Mouse (Mus musculus): ENCODE results near the gene Pdhx. TPM values are rescaled to one million over a fixed set of nuclear protein-coding genes. Genes with fewer than 3 reads are reported as not detected.

Gene Pdhx
- polyA plus RNA-seq, 1 experiment from 2014 or later, result 42.4 TPM

DNA sequence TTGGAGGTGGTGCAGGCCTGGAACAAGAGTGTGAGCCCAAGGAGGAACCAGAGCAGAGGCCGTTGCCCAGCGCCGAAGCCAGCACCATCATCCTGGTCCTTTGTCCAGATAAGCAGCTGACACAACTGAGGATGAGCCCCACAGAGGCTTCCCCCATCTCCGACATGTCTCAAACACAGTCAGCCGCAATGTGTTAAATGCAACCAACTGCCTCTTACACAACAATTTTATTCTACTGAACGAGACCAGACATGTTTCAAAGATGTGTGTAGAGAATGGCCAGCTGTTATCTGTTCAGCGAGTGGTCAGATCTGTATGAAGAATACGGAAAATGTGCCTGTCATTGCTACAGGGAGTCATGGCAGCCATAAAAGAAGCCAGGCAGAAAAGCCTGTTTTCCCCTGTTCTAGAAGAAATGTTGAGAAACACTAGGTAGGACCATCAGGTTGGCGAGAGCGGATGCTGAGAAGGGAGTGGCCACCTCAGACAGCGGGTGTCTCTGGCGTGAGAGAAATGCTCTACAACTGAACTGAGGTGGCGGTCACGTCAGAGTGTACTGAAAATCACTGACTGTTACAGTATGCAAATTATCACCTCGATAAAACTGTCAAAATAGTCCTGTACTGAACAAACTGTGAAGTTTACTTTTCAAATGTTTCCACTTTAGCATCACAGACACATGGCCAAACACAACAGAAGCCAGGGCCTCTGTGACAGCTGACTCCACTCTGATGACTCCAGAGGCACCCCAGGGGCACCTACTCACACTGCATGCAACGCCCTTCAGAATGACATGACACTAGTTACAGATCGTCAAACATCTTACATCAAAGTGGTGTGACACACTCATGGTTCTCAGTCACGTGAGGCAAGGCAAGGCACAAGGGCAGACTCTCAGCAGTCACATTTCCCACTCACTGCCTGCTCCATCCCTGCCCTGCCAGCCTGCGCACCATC, 21.1 kb downstream of the Pdhx start:
- no peak overlapping the region for H3K9ac ChIP-seq
- H3K4me3 ChIP-seq, result no peak overlapping the region
- 86% methylated on average over 19 of the region's 19 CpGs for WGBS
- 0 out of 2 replicates have a peak, but pooled peaks cover 5% of the 10 kb centered on the region for H3K4me1 ChIP-seq
- H3K36me3 ChIP-seq, result no peaks in the 10 kb centered on the region
- no peaks in the 10 kb centered on the region for H3K9me3 ChIP-seq (replicated peaks)
- no peak overlapping the region for H3K4me2 ChIP-seq (replicated peaks)
- H3K27ac ChIP-seq, result no peak overlapping the region
- no peaks in the 10 kb centered on the region for H3K27me3 ChIP-seq
- ATAC-seq (ENCODE audit: low FRiP score), result no peak

DNA sequence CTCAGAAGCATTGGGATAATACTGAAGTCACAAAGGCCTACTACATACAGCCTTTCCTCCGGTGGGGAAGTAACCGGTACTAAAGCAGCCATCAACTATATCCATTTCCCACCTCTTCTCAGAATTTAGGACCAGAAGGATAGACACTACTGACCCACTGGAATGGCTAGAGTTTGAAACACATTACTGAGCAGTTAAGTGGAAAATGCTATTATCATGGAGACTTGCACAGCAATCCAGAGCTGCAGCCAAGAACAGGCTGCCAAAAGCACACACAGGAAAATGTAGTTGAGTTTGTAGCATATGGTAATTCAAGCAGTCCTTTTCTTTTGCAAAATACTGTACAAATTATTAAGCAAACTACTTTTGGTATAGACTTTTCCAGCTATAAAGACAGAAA, 28.0 kb downstream of the Pdhx start:
- no peak overlapping the region for H3K9ac ChIP-seq
- 86% methylated on average over 2 of the region's 2 CpGs for WGBS

DNA sequence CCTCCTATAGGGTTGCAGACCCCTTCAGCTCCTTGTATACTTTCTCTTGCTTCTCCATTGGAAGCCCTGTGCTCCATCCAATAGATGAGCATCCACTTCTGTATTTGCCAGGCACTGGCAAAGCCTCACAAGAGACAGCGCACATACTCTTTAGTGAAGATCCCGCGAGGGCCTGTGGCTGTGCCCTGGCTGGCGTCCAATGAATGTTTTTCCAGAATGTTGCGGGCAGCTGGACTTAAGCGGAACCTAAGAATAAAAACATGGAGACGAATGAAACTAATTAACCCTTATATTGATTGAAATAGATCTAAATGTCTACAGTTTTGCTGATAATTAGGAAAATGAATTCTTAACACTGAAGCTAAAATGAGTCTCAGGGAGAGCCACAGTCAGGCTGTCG, 32.4 kb downstream of the Pdhx start:
- Histone ChIP-seq H3K27ac (no peak overlapping the region), H3K4me3 (no peak overlapping the region), H3K9me3 (replicated peaks) (no peaks in the 10 kb centered on the region), H3K36me3 (peaks cover 4% of the 10 kb centered on the region; the same call in 1 of the 2 replicates), H3K9ac (no peak overlapping the region), H3K4me1 (no peaks in the 10 kb centered on the region), H3K4me2 (replicated peaks) (no peak overlapping the region), H3K27me3 (no peaks in the 10 kb centered on the region)
- no peak for ATAC-seq (ENCODE audit: low FRiP score)
- WGBS, result 84% methylated on average over 8 of the region's 8 CpGs

More for the DNA sequence above, 28.0 kb downstream of the Pdhx start:
- H3K36me3 ChIP-seq, result peaks cover 2% of the 10 kb centered on the region; the same call in 1 of the 2 replicates
- no peaks in the 10 kb centered on the region for H3K27me3 ChIP-seq
- no peak for ATAC-seq (ENCODE audit: low FRiP score)
- H3K9me3 ChIP-seq (replicated peaks), result no peaks in the 10 kb centered on the region
- H3K4me1 ChIP-seq, result 0 out of 2 replicates have a peak, but pooled peaks cover 3% of the 10 kb centered on the region
- H3K4me3 ChIP-seq, result no peak overlapping the region
- H3K4me2 ChIP-seq (replicated peaks), result no peak overlapping the region
- H3K27ac ChIP-seq, result no peak overlapping the region

DNA sequence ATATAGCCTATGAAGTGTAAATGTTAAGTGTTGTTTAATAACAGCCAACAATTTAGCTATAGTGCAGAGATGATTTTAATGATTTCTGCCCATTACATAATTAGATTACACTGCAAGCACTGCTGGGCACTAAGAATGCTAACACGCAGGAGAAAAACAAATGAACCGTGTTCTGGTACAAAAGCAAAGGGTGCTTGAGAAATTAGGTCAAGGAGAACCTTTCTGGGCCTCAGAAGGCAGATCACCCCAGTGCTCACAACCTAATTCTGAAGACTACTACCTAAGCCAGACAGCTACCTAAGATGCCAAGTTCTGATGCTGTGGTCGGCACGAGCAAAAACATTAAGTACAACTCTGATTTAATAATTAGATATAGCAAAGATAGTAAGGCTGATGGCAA, 35.5 kb downstream of the Pdhx start:
- no peak overlapping the region for H3K27ac ChIP-seq
- H3K4me3 ChIP-seq, result no peak overlapping the region
- H3K27me3 ChIP-seq, result no peaks in the 10 kb centered on the region
- 91% methylated on average over 4 of the region's 4 CpGs for WGBS
- no peaks in the 10 kb centered on the region for H3K4me1 ChIP-seq
- ATAC-seq (ENCODE audit: low FRiP score), result no peak
- H3K9me3 ChIP-seq (replicated peaks), result no peaks in the 10 kb centered on the region
- peaks cover 7% of the 10 kb centered on the region; the same call in 1 of the 2 replicates for H3K36me3 ChIP-seq
- no peak overlapping the region for H3K4me2 ChIP-seq (replicated peaks)
- H3K9ac ChIP-seq, result no peak overlapping the region

DNA sequence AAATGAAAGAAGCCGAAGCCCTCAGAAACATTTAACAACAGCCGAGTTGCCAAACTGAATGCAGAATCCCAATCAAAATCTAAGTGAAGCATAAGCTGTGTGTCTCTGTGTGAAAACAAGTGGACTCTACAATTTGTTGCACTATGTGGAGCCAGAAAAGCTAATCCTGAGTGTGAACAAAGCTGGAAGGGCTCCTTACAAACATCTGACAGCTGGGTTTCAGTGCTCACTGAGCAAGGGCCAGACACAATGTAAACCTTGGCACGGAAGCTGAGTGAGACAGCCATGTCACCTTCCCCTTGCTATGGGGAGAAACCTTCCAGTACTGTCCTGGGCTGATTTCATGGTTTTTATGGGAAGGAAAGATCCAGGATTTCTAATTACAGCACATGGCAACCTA, 50.6 kb downstream of the Pdhx start:
- H3K27ac ChIP-seq, result no peak overlapping the region
- H3K36me3 ChIP-seq, result 0 out of 2 replicates have a peak, but pooled peaks cover 10% of the 10 kb centered on the region
- H3K9ac ChIP-seq, result no peak overlapping the region
- ATAC-seq (ENCODE audit: low FRiP score), result no peak
- H3K4me1 ChIP-seq, result peaks cover 2% of the 10 kb centered on the region; the same call in 1 of the 2 replicates
- no peaks in the 10 kb centered on the region for H3K27me3 ChIP-seq
- 82% methylated on average over 3 of the region's 3 CpGs for WGBS
- no peaks in the 10 kb centered on the region for H3K9me3 ChIP-seq (replicated peaks)
- H3K4me3 ChIP-seq, result no peak overlapping the region
- H3K4me2 ChIP-seq (replicated peaks), result no peak overlapping the region

DNA sequence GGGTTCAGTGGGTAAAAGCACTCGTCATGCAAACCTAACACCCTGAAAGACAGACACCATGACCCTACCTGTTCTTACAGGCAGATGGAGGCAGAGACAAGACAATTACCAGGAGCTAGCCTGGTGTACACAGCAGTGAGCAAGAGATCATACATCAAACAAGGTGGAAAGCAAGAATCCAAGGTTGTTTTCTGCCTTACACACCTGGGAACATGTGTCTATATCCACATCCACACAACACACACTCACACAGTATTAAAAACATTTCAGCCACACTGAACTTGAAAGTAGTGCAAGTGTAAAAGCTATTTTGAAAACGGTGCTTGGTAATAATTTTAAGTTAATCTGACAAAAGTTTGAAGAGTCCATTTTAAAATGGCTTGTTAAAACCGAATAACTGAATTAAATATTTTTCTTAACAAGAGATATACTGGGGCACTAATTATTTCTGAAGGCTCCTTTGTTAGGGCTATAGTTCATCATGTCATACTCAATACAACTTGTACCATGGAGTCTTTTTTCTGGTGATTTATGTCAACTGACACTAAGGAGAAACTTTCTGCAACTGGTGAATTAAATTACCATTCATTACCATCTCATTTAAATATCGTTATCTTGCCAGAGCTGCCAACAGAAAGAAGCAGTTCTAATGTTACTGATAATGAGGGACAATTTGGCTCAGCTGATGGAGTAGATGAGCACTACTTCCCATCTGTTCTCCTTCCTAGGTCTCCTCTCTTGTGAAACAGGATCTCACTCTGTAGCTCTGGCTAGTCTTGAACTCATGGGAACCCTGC, 52.9 kb downstream of the Pdhx start:
- H3K4me3 ChIP-seq, result no peak overlapping the region
- no peaks in the 10 kb centered on the region for H3K9me3 ChIP-seq (replicated peaks)
- H3K27ac ChIP-seq, result no peak overlapping the region
- peak; percentile 82 for ATAC-seq (ENCODE audit: low FRiP score)
- H3K9ac ChIP-seq, result no peak overlapping the region
- 39% methylated on average over 4 of the region's 4 CpGs for WGBS
- H3K27me3 ChIP-seq, result no peaks in the 10 kb centered on the region
- peaks cover 2% of the 10 kb centered on the region; the same call in 1 of the 2 replicates for H3K4me1 ChIP-seq
- H3K4me2 ChIP-seq (replicated peaks), result no peak overlapping the region
- H3K36me3 ChIP-seq, result no peaks in the 10 kb centered on the region

DNA sequence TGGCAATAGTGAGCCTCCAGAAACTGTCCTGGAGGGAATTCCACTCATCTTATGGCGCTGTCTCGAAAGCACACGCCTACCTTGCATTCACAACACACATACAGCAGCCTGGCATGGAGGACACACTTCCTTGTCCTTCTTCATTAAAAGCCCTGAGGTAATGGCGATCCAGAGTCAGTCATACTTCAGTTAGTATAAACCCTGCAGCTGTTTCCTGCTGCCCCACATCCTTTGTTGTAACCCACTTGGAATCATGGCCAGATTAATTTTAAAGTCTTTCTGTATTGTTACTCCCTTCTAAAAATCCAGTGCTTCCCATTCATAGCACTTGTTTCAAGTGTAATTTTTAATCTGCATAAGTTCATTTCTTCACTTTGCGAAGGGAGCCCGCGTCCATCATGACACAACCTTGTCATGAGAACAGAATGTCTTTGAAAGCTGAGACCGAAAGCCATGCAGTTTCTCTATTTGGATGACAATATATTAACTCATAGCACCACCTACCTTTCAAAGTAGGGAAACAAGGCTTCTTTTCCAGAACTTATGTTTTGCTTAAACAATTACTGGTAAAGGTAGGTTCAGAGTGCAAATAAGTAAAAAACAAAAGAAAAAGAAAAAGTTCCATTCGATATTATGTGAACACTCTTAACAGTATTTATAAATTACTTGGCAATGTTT, 54.4 kb downstream of the Pdhx start:
- no peak overlapping the region for H3K9ac ChIP-seq
- H3K4me1 ChIP-seq, result peaks cover 2% of the 10 kb centered on the region; the same call in 1 of the 2 replicates
- H3K9me3 ChIP-seq (replicated peaks), result no peaks in the 10 kb centered on the region
- no peaks in the 10 kb centered on the region for H3K27me3 ChIP-seq
- H3K4me2 ChIP-seq (replicated peaks), result no peak overlapping the region
- no peak overlapping the region for H3K4me3 ChIP-seq
- no peaks in the 10 kb centered on the region for H3K36me3 ChIP-seq
- ATAC-seq (ENCODE audit: low FRiP score), result no peak
- H3K27ac ChIP-seq, result no peak overlapping the region
- 79% methylated on average over 9 of the region's 9 CpGs for WGBS

DNA sequence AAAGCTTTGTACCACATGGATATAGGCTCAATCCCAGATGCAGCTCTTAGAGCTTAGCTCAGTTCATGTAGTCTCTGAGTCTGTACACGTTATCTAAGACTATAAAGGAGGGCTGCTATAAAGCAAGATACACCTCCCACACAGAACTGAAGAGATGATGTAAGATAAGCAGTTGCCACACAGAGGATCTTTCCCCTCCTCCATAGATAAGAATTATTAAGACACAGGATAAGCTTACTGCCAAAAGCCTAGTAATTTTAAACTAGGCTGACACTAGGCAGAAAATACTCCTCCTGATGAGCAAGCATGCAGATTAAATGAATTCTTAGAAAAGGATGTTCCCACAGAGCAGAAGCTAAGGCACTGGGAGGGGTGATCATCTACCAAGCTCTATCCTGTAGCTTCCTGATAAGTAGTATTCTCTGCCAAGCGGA, 55.9 kb downstream of the Pdhx start:
- Histone ChIP-seq H3K4me1 (peaks cover 2% of the 10 kb centered on the region; the same call in 1 of the 2 replicates), H3K4me2 (replicated peaks) (no peak overlapping the region), H3K4me3 (no peak overlapping the region), H3K36me3 (no peaks in the 10 kb centered on the region), H3K27me3 (no peaks in the 10 kb centered on the region), H3K9ac (no peak overlapping the region), H3K27ac (no peak overlapping the region), H3K9me3 (replicated peaks) (0 out of 2 replicates have a peak, but pooled peaks cover 2% of the 10 kb centered on the region)
- no peak for ATAC-seq (ENCODE audit: low FRiP score)
- 92% methylated on average over 2 of the region's 2 CpGs for WGBS

DNA sequence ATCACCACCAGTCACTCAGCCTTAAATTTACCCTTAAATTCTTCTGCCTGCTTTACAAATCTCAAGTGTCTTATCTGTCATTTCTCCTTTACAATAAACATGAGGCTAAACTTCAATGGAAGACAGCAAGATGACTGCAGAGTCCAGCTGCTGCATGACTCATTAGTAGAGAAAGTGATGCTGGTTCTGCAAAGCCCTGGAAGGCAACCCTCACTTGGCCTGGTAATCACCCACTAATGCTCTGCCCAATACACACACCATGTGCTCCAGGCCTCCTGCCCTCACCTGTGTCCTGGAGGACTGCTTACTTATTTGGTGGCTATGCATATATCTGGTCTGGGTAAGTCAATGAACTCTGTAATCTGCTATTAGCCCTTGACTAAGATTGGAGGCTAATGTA, 57.2 kb downstream of the Pdhx start:
- Histone ChIP-seq H3K27me3 (no peaks in the 10 kb centered on the region), H3K9ac (no peak overlapping the region), H3K36me3 (no peaks in the 10 kb centered on the region), H3K4me2 (replicated peaks) (no peak overlapping the region), H3K4me3 (no peak overlapping the region), H3K4me1 (peaks cover 2% of the 10 kb centered on the region; the same call in 1 of the 2 replicates), H3K27ac (no peak overlapping the region), H3K9me3 (replicated peaks) (0 out of 2 replicates have a peak, but pooled peaks cover 2% of the 10 kb centered on the region)
- ATAC-seq (ENCODE audit: low FRiP score), result no peak

DNA sequence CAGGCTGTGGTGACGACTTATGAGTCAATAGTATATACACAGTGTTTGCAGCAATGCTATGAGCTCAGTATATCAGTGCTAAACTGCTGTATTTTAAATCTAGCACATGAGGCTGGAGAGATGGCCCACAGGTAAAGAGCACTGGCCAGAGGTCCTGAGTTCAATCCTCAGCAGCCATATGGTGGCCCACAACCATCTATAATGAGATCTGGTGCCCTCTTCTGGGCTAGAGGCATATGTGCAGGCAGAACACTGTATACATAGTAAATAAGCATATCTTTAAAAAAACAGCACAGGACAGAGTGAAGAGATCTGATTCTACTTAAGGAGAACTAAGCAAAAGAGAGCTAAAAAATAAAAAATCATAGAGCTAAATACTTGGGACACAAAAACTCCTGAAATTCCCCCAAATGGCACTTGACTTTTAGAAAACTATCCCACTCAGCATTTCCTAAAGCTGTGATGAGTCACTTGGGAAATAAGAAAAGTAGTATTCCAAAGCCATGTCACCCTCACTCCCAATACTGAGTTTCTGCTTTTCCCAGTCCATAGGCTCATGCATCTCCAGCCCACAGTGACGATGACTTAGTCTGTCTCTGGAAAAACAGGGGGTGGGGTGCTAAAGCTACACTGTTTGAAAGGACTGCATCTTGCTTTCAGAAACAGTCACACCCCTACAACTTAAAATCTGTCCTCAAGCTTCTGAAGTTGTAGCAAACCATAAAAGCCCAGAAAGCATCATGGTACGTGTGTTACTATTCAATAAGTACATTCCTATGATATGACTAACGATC, 60.3 kb downstream of the Pdhx start:
- H3K4me3 ChIP-seq, result no peak overlapping the region
- ATAC-seq (ENCODE audit: low FRiP score), result no peak

DNA sequence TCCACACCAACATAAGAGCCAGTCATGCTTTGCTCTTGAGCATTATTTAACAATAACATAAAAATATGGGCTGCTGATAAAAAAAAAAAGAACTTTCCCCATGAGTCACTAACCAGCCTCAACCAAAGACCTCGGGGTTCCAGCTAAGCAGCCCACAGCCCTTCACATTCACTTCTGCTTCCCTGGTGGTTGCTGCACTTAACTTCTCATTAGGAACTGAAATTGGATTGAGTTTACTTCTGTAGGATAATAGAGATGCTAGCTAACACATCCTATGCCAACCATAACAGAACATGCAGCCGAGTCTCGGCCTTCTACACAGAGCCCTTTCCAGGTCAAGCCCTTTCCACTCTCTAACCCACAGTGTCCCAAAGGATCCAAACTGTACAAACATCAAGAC, 65.1 kb downstream of the Pdhx start:
- 0 out of 2 replicates have a peak, but pooled peaks cover 2% of the 10 kb centered on the region for H3K9me3 ChIP-seq (replicated peaks)
- no peaks in the 10 kb centered on the region for H3K27me3 ChIP-seq
- no peak overlapping the region for H3K4me2 ChIP-seq (replicated peaks)
- H3K9ac ChIP-seq, result no peak overlapping the region
- 85% methylated on average over 3 of the region's 3 CpGs for WGBS
- no peaks in the 10 kb centered on the region for H3K36me3 ChIP-seq
- no peak overlapping the region for H3K4me3 ChIP-seq
- no peak overlapping the region for H3K27ac ChIP-seq
- no peaks in the 10 kb centered on the region for H3K4me1 ChIP-seq
- no peak for ATAC-seq (ENCODE audit: low FRiP score)

More for the DNA sequence above, 60.3 kb downstream of the Pdhx start:
- Histone ChIP-seq H3K4me1 (no peaks in the 10 kb centered on the region), H3K4me2 (replicated peaks) (no peak overlapping the region), H3K9me3 (replicated peaks) (0 out of 2 replicates have a peak, but pooled peaks cover 2% of the 10 kb centered on the region), H3K36me3 (no peaks in the 10 kb centered on the region), H3K27me3 (no peaks in the 10 kb centered on the region), H3K27ac (no peak overlapping the region), H3K9ac (no peak overlapping the region)
- 85% methylated on average over 4 of the region's 4 CpGs for WGBS

Data from hindbrain, embryonic 12.5 days (tissue).